Mouse (Mus musculus): ENCODE measurements around the gene Tada3.

DNA sequence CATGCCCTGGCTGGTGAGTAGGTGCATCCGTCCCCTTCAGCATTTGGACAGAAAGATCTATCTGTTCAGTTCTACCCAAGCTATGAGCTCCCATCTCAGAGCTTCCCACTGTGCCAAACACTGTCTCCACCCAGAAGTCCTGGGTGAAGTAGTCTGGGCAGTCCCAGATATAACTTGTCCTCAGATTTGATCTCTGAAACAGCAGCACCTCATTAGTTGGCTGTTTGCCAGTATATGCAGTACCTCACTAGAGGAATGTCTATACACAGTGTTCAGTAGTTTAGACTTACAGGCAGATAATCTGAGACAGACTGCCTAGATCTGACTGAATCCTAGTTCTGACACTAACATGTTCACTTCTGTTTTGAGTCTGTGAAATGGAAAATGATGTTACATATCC is 48.3 kb downstream of the Tada3 start:
- TF ChIP-seq CTCF (IDR thresholded peaks at IDR 0.05; ENCODE audit: borderline replicate concordance, insufficient read depth, low read depth, low read length) = no peak
- TF ChIP-seq POLR2A (IDR thresholded peaks at IDR 0.05; ENCODE audit: borderline replicate concordance, insufficient read depth, low read length) = no peak
